Mouse (Mus musculus): ENCODE data around the gene Mpi. TPM values are rescaled to one million over a fixed set of nuclear protein-coding genes. Genes with fewer than 3 reads are reported as not detected.
A peak's percentile ranks its signal among the peaks of the same experiment; 100 is the strongest.

The Mpi gene
- polyA plus RNA-seq, 1 experiment from 2014 or later: 12.3 TPM

DNA sequence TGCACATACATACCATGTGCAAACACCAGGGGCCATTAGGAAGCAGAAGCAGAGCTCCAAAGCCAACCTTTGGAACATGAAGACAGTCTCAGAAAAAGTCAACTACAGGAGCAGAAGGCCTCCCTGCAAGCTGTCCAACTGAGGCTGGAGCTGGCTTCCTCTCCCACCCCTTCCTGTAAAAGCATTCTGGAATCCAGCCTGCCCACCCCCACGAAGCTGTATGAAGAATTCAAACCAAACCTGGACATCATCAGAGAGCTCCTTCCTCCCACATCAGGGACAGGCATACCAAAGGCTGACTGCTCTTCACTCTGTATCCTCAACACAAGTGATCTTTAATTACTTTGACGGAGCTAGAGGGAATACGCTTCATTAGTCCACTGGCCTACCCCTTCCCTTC, 8.6 kb downstream of the Mpi start:
- H3K27me3 ChIP-seq: no peaks in the 10 kb centered on the region
- WGBS (ENCODE audit: insufficient replicate concordance): 80% methylated on average over 3 of the region's 3 CpGs
- peaks cover 67% of the 10 kb centered on the region for H3K36me3 ChIP-seq
- ATAC-seq (ENCODE audit: low read depth) (no peak), DNase-seq (no peak)
- no peak overlapping the region for H3K4me3 ChIP-seq (replicated peaks)
- H3K4me1 ChIP-seq (replicated peaks): peaks cover 35% of the 10 kb centered on the region
- H3K9me3 ChIP-seq (replicated peaks): no peaks in the 10 kb centered on the region
- H3K9ac ChIP-seq: no peak overlapping the region
- H3K4me2 ChIP-seq: no peak overlapping the region
- no peak overlapping the region for H3K27ac ChIP-seq

DNA sequence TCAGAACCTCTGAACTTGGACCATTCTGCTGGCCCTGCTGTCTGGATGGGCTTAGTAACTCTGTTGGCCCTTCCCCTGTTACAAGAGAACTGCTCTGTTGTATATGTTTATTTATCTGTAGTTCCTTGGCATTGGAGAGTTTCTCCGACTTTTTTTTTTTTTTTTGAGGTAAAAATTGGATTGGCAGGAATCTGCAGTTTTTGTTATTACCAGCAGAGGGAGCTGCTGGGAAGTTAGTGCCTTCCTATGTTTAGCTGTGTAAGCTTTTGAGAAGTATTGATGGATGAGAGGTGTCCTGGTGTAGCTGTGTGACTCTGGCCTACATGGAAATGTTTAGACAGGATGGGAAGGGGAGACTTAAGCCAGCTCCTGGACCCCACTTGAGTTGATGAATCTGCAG, 11.3 kb downstream of the Mpi start:
- Histone ChIP-seq H3K27me3 (no peaks in the 10 kb centered on the region), H3K36me3 (peaks cover 61% of the 10 kb centered on the region), H3K4me2 (no peak overlapping the region), H3K27ac (no peak overlapping the region), H3K4me3 (replicated peaks) (no peak overlapping the region), H3K9ac (no peak overlapping the region), H3K9me3 (replicated peaks) (no peaks in the 10 kb centered on the region), H3K4me1 (replicated peaks) (peaks cover 35% of the 10 kb centered on the region)
- 13% methylated on average over 1 of the region's 1 CpGs for WGBS (ENCODE audit: insufficient replicate concordance)
- ATAC-seq (ENCODE audit: low read depth) (no peak), DNase-seq (no peak)

DNA sequence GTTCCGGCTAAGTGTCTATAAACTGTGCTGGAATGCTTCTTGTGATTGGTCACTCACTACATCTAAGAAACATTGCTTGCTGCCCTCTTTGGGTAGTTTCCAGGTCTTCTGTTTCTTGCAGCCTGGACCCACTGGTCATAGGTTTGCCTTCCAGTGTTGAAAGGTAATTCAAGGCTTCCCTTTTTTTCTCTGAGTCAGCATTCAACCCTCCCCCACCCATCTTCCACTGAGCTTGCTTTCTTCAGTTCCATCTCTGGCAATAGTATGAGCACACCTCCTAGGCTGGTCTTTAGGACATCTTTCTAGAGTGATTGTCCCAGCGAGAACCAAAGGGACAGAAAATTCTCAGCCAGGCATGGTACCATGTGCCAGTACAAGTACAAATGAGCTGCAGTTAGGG, 13.0 kb downstream of the Mpi start:
- Histone ChIP-seq H3K9me3 (replicated peaks) (no peaks in the 10 kb centered on the region), H3K4me1 (replicated peaks) (peaks cover 40% of the 10 kb centered on the region), H3K9ac (no peak overlapping the region), H3K36me3 (peaks cover 54% of the 10 kb centered on the region), H3K4me2 (no peak overlapping the region), H3K4me3 (replicated peaks) (no peak overlapping the region), H3K27me3 (no peaks in the 10 kb centered on the region), H3K27ac (no peak overlapping the region)
- DNase-seq (no peak), ATAC-seq (ENCODE audit: low read depth) (no peak)
- 87% methylated on average over 2 of the region's 2 CpGs for WGBS (ENCODE audit: insufficient replicate concordance)

DNA sequence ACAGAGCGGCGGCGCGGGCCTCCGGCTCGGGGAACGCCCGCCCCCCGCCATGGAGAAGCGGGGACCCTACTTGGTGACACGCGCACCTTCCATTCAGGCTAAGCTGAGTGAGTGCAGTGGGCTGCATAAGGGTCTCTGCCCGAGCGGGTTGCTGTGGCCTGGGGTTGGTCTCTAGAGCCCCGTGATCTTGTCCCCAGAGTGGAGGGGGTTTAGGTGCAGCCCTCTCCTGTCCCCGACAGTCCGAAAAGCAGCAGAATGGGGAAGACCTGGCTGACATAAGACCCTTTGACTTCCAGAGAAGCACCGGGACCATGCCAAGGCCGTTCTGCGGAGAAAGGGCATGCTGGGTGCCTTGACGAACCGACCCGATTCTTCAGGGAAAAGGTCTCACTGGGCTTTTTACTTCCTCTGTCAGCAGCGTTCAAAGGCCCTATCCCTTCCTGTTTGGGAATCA, 14.8 kb downstream of the Mpi start:
- no peaks in the 10 kb centered on the region for H3K27me3 ChIP-seq
- H3K4me2 ChIP-seq: peak overlapping the region; percentile 95
- peak overlapping the region; percentile 91 for H3K4me3 ChIP-seq (replicated peaks)
- peaks cover 49% of the 10 kb centered on the region for H3K36me3 ChIP-seq
- ATAC-seq (ENCODE audit: low read depth): peak; percentile 55
- H3K9ac ChIP-seq: peak overlapping the region; percentile 94
- H3K27ac ChIP-seq: peak overlapping the region; percentile 85
- under 1% methylated on average over 23 of the region's 24 CpGs for WGBS (ENCODE audit: insufficient replicate concordance)
- no peak for DNase-seq
- H3K4me1 ChIP-seq (replicated peaks): peaks cover 40% of the 10 kb centered on the region
- H3K9me3 ChIP-seq (replicated peaks): no peaks in the 10 kb centered on the region

DNA sequence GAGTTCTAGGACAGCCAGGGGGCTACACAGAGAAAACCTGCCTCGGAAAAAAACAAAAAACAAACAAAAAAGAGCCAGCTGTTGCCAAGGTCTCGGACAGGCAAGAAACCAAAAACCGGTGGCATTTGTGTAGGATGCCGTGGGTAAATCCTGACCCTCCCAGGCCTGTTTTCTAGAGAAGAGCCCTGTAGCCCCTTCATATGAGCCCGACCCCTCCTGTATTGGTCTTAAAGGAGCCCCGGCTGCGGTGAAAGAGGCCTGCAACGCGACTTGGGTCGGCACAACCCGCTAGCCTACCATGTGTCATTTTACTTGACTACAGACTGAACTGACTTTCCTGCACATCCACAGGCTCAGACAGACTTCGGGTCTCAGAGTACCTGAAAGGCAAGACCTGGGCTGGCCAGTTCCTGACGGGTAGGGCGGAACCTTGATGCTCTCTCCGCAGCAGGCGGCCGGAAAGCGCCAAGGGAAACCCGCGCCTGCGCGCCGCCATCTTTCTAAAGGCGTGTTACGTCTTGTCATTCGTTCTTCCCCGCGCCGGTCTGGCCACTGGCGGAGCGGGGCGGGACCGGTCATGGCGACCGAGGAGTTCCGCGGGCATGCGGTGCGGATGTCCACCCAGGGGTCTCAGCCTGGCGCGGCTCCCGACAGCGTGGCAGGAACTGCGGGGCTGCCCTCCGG, 15.4 kb downstream of the Mpi start, which contains the start of gene Fam219b:
Gene Fam219b (plus strand): TSS at position 485 of the 684 bp plus-strand sequence.
- 2% methylated on average over 45 of the region's 45 CpGs for WGBS (ENCODE audit: insufficient replicate concordance)

DNA sequence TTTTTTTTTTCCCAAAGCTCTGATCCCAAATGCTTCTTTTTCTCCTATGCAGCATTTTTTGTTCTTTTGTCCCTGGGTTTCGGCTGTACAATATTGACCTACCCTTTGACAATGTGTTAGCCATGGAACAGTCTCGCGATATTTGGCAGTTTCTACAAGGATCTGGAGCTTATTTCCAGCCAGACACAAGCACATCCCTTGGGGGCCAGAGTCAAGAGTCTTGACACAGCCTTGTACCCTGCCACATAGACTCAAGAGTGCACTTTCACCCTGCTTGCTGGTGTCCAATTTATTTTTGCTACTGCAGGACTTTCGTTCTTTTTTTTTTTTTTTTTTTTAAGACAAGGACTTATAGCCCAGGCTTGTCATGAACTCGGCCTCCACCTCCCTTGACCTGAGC, 16.2 kb downstream of the Mpi start:
- H3K4me2 ChIP-seq: peak overlapping the region; percentile 95
- H3K4me3 ChIP-seq (replicated peaks): peak overlapping the region; percentile 91; the same call in 1 of the 2 replicates
- ATAC-seq (ENCODE audit: low read depth): no peak
- DNase-seq: no peak
- peaks cover 36% of the 10 kb centered on the region for H3K4me1 ChIP-seq (replicated peaks)
- peak overlapping the region; percentile 94 for H3K9ac ChIP-seq
- 82% methylated on average over 5 of the region's 5 CpGs for WGBS (ENCODE audit: insufficient replicate concordance)
- no peak overlapping the region for H3K27ac ChIP-seq
- no peaks in the 10 kb centered on the region for H3K9me3 ChIP-seq (replicated peaks)
- H3K27me3 ChIP-seq: no peaks in the 10 kb centered on the region
- peaks cover 54% of the 10 kb centered on the region for H3K36me3 ChIP-seq

More for the DNA sequence above, 15.4 kb downstream of the Mpi start, which contains the start of gene Fam219b:
- peak; percentile 89 for ATAC-seq (ENCODE audit: low read depth)
- Histone ChIP-seq H3K4me2 (peak within 1 kb of the TSS; percentile 95), H3K27me3 (no peaks in the 10 kb centered on the region), H3K9me3 (replicated peaks) (no peaks in the 10 kb centered on the region), H3K4me3 (replicated peaks) (peak within 1 kb of the TSS; percentile 91), H3K36me3 (peaks cover 49% of the 10 kb centered on the region), H3K9ac (peak within 1 kb of the TSS; percentile 94), H3K27ac (peak within 1 kb of the TSS; percentile 85), H3K4me1 (replicated peaks) (peaks cover 40% of the 10 kb centered on the region)
- peak; percentile 86 for DNase-seq

DNA sequence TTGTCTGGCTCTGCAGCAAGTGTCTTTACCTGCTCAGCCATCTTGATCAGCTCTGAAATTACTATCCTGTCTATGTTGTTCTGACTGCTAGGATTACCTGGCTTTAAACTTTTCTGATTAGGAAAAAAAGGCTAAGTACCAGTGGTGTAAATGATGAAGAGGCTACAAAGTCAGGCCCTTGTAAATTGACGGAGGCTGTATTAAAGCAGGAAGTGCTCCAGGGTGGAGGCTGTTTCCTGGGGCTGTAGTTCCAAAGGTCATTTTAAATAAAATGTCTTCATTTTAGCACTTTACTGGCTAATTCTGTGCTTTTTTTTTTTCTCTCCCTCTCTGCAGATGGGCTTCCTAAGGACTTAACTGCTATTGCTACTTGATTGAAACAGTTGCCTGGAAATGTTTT, 20.6 kb downstream of the Mpi start:
- no peak overlapping the region for H3K9ac ChIP-seq
- ATAC-seq (ENCODE audit: low read depth): no peak
- H3K4me3 ChIP-seq (replicated peaks): no peak overlapping the region
- WGBS (ENCODE audit: insufficient replicate concordance): 90% methylated on average over 1 of the region's 1 CpGs
- no peaks in the 10 kb centered on the region for H3K9me3 ChIP-seq (replicated peaks)
- H3K27me3 ChIP-seq: no peaks in the 10 kb centered on the region
- H3K4me2 ChIP-seq: no peak overlapping the region
- no peak for DNase-seq
- peaks cover 55% of the 10 kb centered on the region for H3K36me3 ChIP-seq
- H3K27ac ChIP-seq: no peak overlapping the region
- peaks cover 14% of the 10 kb centered on the region for H3K4me1 ChIP-seq (replicated peaks)

DNA sequence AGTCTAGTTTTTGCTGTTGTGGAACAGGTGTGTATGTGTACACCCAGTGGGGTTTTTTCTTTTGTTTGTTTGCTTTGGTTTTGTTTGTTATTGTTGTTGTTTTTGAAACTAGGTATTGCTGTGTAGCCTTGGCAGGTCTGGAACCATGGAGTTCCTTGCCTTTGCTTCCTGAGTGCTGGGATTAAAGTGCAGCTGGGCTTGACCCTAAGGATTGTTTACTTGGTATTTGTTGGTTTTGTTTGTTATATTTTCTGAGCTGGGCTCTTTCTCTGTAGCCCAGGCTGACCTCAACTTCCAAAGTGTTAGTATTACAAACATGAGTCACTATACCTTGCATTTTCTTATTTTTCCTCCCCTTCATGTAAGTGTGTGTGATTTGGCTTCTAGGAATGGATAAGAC, 26.1 kb downstream of the Mpi start:
- Histone ChIP-seq H3K36me3 (peaks cover 25% of the 10 kb centered on the region), H3K27ac (no peak overlapping the region), H3K4me1 (replicated peaks) (peaks cover 51% of the 10 kb centered on the region), H3K4me2 (no peak overlapping the region), H3K27me3 (no peaks in the 10 kb centered on the region), H3K9me3 (replicated peaks) (no peaks in the 10 kb centered on the region), H3K9ac (no peak overlapping the region), H3K4me3 (replicated peaks) (no peak overlapping the region)
- DNase-seq (no peak), ATAC-seq (ENCODE audit: low read depth) (no peak)

DNA sequence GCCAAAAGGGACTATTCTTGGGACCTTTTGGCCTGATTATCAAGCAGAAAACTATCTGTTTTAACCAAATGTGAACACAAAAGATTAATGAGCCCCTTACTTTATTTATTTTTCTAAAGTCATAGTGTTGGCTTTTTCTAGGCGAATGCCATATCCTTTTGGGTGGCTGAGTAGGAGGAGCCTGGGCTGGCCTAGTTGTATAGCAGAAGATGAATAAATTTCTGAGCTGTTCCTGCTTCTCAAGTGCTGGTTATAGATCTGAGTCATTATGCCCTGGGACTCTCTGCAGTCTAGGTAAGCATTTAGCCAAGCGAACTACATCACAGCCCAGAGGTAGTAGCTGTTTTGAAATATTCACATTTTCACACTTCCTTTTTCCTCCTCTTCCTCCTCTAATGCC, 27.0 kb downstream of the Mpi start:
- Histone ChIP-seq H3K4me2 (no peak overlapping the region), H3K36me3 (peaks cover 19% of the 10 kb centered on the region; the same call in 1 of the 2 replicates), H3K9ac (no peak overlapping the region), H3K27me3 (no peaks in the 10 kb centered on the region), H3K4me3 (replicated peaks) (no peak overlapping the region), H3K27ac (0 out of 2 replicates have a peak overlapping the region, but pooled peaks have one; percentile 24), H3K4me1 (replicated peaks) (peaks cover 52% of the 10 kb centered on the region), H3K9me3 (replicated peaks) (no peaks in the 10 kb centered on the region)
- no peak for DNase-seq
- WGBS (ENCODE audit: insufficient replicate concordance): 74% methylated on average over 2 of the region's 2 CpGs
- no peak for ATAC-seq (ENCODE audit: low read depth)

DNA sequence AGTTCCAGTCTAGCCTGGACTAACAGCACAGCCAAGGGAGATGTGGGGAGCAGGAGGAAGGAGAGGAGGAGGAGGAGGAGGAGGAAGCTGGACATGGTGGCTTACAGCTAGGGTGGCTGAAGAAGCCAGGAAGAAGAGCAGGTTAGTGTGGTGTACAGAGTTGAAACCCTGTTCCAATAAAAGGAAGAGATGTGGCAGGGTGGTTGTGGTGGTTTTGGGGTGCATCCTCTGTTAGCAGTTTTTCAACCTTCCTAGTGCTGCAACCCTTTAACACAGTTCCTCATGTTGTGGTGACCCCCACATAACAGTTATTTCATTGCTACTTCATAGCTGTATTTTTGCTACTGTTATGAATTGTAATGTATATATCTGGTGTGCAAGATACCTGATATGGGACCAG, 28.1 kb downstream of the Mpi start:
- DNase-seq (no peak), ATAC-seq (ENCODE audit: low read depth) (no peak)
- Histone ChIP-seq H3K9ac (no peak overlapping the region), H3K36me3 (peaks cover 10% of the 10 kb centered on the region; the same call in 1 of the 2 replicates), H3K27me3 (no peaks in the 10 kb centered on the region), H3K9me3 (replicated peaks) (no peaks in the 10 kb centered on the region), H3K4me2 (no peak overlapping the region), H3K27ac (no peak overlapping the region), H3K4me1 (replicated peaks) (peaks cover 55% of the 10 kb centered on the region), H3K4me3 (replicated peaks) (no peak overlapping the region)

DNA sequence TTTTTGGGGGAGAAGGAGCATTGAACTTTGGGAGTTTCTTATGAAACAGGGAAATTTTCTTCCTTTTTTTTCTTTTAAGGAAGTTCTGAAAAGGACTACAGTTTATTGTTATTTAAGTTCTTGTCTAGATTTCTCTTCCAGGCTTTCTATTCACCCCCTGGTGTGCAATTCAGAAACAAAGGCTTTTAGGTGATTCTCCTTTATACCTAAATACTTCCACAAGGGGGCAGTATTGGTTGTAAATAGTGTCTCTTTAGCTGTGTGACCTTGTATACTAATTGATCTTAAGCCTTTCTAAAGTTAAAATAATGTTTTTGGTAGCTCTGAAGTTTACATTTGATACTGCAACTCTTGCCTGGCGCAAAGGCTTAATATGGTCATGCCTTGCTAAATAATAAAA, 28.8 kb downstream of the Mpi start:
- no peaks in the 10 kb centered on the region for H3K9me3 ChIP-seq (replicated peaks)
- no peak for ATAC-seq (ENCODE audit: low read depth)
- no peak overlapping the region for H3K27ac ChIP-seq
- peaks cover 55% of the 10 kb centered on the region for H3K4me1 ChIP-seq (replicated peaks)
- no peak overlapping the region for H3K4me2 ChIP-seq
- H3K36me3 ChIP-seq: 0 out of 2 replicates have a peak, but pooled peaks cover 3% of the 10 kb centered on the region
- H3K4me3 ChIP-seq (replicated peaks): no peak overlapping the region
- H3K9ac ChIP-seq: no peak overlapping the region
- H3K27me3 ChIP-seq: no peaks in the 10 kb centered on the region
- WGBS (ENCODE audit: insufficient replicate concordance): 59% methylated on average over 1 of the region's 1 CpGs
- DNase-seq: no peak

DNA sequence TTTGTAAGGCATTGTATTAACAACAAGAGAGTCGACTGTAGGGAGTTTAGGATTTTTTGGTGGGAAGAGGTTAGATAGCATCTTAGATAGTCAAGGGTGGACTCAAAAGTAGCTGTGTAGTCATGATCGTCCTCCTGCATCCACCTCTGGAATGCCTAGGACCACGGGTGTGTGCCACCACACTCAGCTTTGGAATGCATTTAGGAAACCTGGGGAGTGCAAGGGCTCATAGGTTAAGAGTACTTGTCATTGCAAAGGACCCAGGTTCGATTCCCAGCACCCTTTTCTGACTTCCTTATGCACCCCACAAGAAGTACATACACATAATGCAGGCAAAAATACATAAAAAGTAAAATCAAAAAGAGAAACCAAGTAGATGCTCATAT, 29.7 kb downstream of the Mpi start:
- Histone ChIP-seq H3K27ac (peak overlapping the region; percentile 97; the same call in 1 of the 2 replicates), H3K4me2 (peak overlapping the region; percentile 82), H3K4me3 (replicated peaks) (peak overlapping the region; percentile 93), H3K9me3 (replicated peaks) (no peaks in the 10 kb centered on the region), H3K27me3 (no peaks in the 10 kb centered on the region), H3K9ac (peak overlapping the region; percentile 98), H3K4me1 (replicated peaks) (peaks cover 55% of the 10 kb centered on the region), H3K36me3 (no peaks in the 10 kb centered on the region)
- 55% methylated on average over 4 of the region's 4 CpGs for WGBS (ENCODE audit: insufficient replicate concordance)
- DNase-seq (no peak), ATAC-seq (ENCODE audit: low read depth) (no peak)

Measured in liver, embryonic 13.5 days (tissue).